Mouse (Mus musculus) Patski (cell line): ENCODE measurements around the gene Atp5h. TPM values are rescaled to one million over a fixed set of nuclear protein-coding genes. Genes with fewer than 3 reads are reported as not detected.
A peak's percentile ranks its signal among the peaks of the same experiment; 100 is the strongest.

ENCODE experiments used
- ATAC-seq: fragments of 100-300 bp; one replicate; pipeline ENCODE4 v1.8.0; 2021
- CTCF ChIA-PET: fragments of 350-600 bp; sonication (Branson Sonifier 250); formaldehyde crosslinking; loops from one replicate; lab custom pipeline; 2022; ENCODE audit warnings: inconsistent platforms; lab: Charles Lee
- POLR2A ChIA-PET: fragments of 350-600 bp; sonication (Branson Sonifier 250); formaldehyde crosslinking; loops from one replicate; lab custom pipeline; 2022; ENCODE audit warnings: antibody characterized with exemption, inconsistent platforms; lab: Charles Lee
- DNase-seq: peaks from one replicate; pipeline ENCODE4 v3.0.0-alpha.2; 2011; ENCODE audit warnings: low read depth, low spot score
- H3K27me3 ChIP-seq: fragments of 371-371 bp; one replicate; pipeline ENCODE4 v1.5.1; 2021
- CTCF ChIP-seq: fragments of 100-300 bp; IDR thresholded peaks from one replicate; pipeline ENCODE4 v1.5.1; 2021
- in situ Hi-C: fragments of 300-500 bp; cut with MboI; formaldehyde crosslinking; loops from 3 replicates; pipeline ENCODE4 v1.11.1; 2018; ENCODE audit warnings: low pct_unique_long_range_greater_than_20kb, mixed read lengths
- polyA plus RNA-seq: library from polyadenylated mRNA; unstranded; gene quantifications from one replicate; pipeline ENCODE4 v1.2.3, GENCODE M21; 2021

Gene Atp5h
- polyA plus RNA-seq, 1 experiment from 2014 or later = 727 TPM

DNA sequence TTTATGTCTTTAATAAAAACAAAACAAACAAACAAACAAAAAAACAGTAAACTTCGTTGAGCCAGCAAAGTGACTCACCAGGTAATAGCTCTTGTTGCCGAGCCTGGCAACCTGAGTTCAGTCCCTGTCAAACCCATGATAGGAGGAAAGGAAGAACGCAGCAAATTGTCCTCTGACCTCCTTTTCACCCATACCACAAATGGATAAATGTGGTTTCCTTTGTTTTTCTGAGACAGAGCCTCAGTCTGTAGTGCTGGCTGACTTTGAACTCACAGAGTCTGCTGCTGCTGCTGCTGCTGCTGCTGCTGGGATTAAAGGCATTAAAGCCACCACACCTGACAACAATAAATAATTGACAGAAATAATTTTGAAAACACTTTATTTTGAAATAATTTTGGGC, 3.3 kb upstream of the Atp5h start:
- in situ Hi-C loops = no loop called here
- no peaks in the 10 kb centered on the region for H3K27me3 ChIP-seq
- DNase-seq = no peak
- ATAC-seq = no peak
- POLR2A ChIA-PET = interaction anchor here (0.6 kb wide), 1 partner anchor 65 kb away, joined by 3 read pairs; no protein-coding TSS in a partner anchor
- no peak for TF ChIP-seq CTCF
- CTCF ChIA-PET = no interaction called here

DNA sequence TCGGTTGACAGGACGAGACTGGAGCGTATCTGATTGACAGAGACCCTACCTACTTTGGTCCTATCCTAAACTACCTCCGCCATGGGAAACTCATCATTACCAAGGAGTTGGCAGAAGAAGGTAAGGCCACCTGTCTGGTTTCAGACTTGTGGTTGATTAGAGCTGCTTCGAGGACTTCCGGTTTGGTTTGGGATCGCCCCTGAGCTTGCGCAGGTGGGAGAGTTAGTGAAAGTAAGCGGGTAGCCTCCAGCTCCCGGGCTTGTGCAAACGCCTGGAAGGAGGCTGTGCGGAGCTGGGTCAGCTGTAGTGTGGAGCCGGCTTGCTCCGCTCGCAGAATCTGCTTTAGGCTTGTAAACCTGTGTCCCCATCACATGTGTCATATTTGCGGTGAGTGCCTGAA, 2.2 kb upstream of the Atp5h start:
- TF ChIP-seq CTCF = no peak
- ChIA-PET CTCF (no interaction called here), POLR2A (interaction anchor here (1.0 kb wide), 1 partner anchor 40 kb away, joined by 3 read pairs; the partner anchor contains the start of gene Cdr2l)
- in situ Hi-C loops = no loop called here
- DNase-seq = no peak
- no peaks in the 10 kb centered on the region for H3K27me3 ChIP-seq
- no peak for ATAC-seq

- ChIA-PET CTCF (no interaction called here), POLR2A (interaction anchor here (1.0 kb wide), 1 partner anchor 39 kb away, joined by 3 read pairs; the partner anchor contains the start of gene Cdr2l)
- no peak for TF ChIP-seq CTCF
- DNase-seq (no peak), ATAC-seq (no peak)
- H3K27me3 ChIP-seq = no peaks in the 10 kb centered on the region
- in situ Hi-C loops = no loop called here
Observed at GRCm38 (mm10) chr11:115421328-115421727, 1.6 kb upstream of the Atp5h start.

- ATAC-seq = peak; percentile 29
- no peaks in the 10 kb centered on the region for H3K27me3 ChIP-seq
- TF ChIP-seq CTCF = no peak
Observed at GRCm38 (mm10) chr11:115420336-115421190, 801 bp upstream of the Atp5h start.

GRCm38 (mm10) chr11:115409556-115409955, 10.2 kb downstream of the Atp5h start:
- in situ Hi-C loops = no loop called here
- no peak for DNase-seq
- CTCF ChIA-PET = no interaction called here
- no peaks in the 10 kb centered on the region for H3K27me3 ChIP-seq
- TF ChIP-seq CTCF = no peak
- POLR2A ChIA-PET = no interaction called here
- ATAC-seq = no peak

More at GRCm38 (mm10) chr11:115420336-115421190, 801 bp upstream of the Atp5h start:
- in situ Hi-C loops = no loop called here
- ChIA-PET CTCF (no interaction called here), POLR2A (interaction anchor here (1.0 to 1.2 kb wide), 3 partner anchors 29 to 39 kb away, joined by 3 read pairs; partner anchors contain the start of gene Cdr2l)
- no peak for DNase-seq

- ATAC-seq (no peak), DNase-seq (no peak)
- TF ChIP-seq CTCF = no peak
- POLR2A ChIA-PET = interaction anchor here (0.6 to 0.9 kb wide), 2 partner anchors 27 to 42 kb away, joined by 3 read pairs; no protein-coding TSS in a partner anchor
- CTCF ChIA-PET = no interaction called here
- in situ Hi-C loops = no loop called here
- H3K27me3 ChIP-seq = no peaks in the 10 kb centered on the region
Observed at GRCm38 (mm10) chr11:115408266-115408920, 11.4 kb downstream of the Atp5h start.

DNA sequence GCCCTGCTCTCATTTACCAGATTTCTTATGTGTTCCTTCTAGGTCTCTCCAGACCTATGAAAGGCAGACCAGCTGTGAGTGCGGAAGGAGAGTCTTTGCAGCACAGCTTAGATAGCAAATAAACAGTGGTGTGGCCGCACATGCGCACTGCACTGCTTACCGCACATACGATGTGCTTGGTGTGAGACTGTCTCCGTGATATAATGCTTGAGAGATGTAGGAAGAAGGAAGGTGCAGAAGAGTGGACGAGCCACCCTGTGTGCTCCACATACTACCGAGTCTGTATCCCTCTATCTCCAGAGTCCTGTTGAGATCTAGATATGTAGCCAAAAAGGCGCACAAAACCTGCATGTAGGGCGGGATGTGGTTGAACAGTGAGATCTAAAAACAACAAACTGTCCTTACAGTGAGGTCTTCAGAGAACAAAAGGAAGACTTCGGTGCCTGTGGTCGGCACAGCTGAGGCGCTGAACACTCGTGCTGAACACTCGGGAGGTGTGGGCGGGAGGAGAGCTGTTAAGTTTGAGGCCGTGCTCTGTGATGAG, 12.8 kb downstream of the Atp5h start:
- ATAC-seq (no peak), DNase-seq (no peak)
- H3K27me3 ChIP-seq = no peaks in the 10 kb centered on the region
- TF ChIP-seq CTCF = no peak
- ChIA-PET CTCF (no interaction called here), POLR2A (interaction anchor here (0.9 kb wide), 1 partner anchor 13 kb away, joined by 3 read pairs; the partner anchor contains the start of genes Atp5h and Kctd2)
- in situ Hi-C loops = no loop called here

- ATAC-seq = no peak
- in situ Hi-C loops = no loop called here
- POLR2A ChIA-PET = interaction anchor here (0.9 kb wide), 1 partner anchor 14 kb away, joined by 3 read pairs; the partner anchor contains the start of genes Atp5h and Kctd2
- H3K27me3 ChIP-seq = no peaks in the 10 kb centered on the region
- no peak for TF ChIP-seq CTCF
- DNase-seq = no peak
- CTCF ChIA-PET = interaction anchor here (1.5 kb wide), 1 partner anchor 52 kb away, joined by 6 read pairs; no protein-coding TSS in a partner anchor
Observed at GRCm38 (mm10) chr11:115405723-115406122, 14.0 kb downstream of the Atp5h start.

DNA sequence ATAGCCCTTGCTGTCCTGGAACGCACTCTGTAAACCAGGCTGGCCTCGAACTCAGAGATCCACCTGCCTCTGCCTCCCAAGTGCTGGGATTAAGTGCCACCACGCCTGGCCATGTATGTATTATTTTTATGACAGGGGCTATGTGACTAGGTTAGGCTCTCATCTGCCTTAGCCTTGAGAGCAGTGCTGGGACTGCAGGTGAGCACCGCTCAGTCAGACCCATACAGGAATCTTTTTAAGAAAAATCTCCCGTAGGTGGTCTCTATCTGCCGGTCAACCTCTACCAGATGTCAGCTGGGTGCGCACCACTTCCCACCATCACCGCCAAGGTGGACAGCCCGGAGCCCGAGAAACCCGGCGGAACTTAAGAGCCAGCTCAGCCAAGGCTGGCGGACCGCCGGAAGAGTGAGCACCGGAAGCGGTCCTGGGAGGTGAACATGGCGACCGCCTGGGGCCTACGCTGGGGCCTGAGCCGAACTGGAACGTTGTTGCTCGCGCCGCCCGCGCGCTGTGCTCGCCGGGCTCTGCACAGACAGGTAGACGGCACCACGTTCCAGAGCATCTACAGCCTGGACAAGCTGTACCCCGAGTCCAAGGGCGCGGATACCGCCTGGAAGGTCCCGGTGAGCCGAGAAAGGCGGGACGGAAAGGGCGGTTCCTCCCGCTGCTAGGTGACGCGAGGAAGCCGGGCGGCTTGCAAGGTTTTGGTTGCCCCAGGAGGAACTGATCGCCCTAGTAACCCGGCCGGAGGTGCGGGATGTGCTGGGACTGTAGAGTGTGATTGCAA, 16.2 kb downstream of the Atp5h start, which contains the start of gene Mrpl58:
Gene Mrpl58 (plus strand): TSS at position 415 of the 787 bp plus-strand sequence.
- POLR2A ChIA-PET = interaction anchor here (0.9 to 1.1 kb wide), 2 partner anchors 9 to 37 kb away, joined by 4 read pairs; no protein-coding TSS in a partner anchor
- CTCF ChIA-PET = interaction anchor here (0.8 to 1.0 kb wide), 2 partner anchors 9 to 24 kb away, joined by 3 read pairs; no protein-coding TSS in a partner anchor
- ATAC-seq (peak; percentile 72), DNase-seq (no peak)
- no peak for TF ChIP-seq CTCF
- in situ Hi-C loops = no loop called here
- H3K27me3 ChIP-seq = no peaks in the 10 kb centered on the region
